Mouse (Mus musculus) midbrain, postnatal 0 days (tissue): ENCODE measurements at regions not wholly inside any gene's neighbourhood (a gene's known extent, or its start where the extent isn't known, plus 50 kb on each side); places are given as distances from the start of the nearest gene placed in this dataset.

Source experiments
- ATAC-seq: fragments of 200-750 bp; cut with Nextera tagmentation; 2 replicates; pipeline ENCODE4 v1.8.0; 2017; ENCODE audit warnings: moderate number of reproducible peaks, mild to moderate bottlenecking, moderate TSS enrichment, moderate library complexity; ENCODE audit not compliant: low FRiP score
- DNase-seq: peaks from one replicate; pipeline ENCODE4 v3.0.0-alpha.2; 2015; ENCODE audit warnings: low spot score
- H3K27ac ChIP-seq: fragments of 300-500 bp; sonication (generic); 2 replicates; pipeline ENCODE4 v1.5.1; 2014; ENCODE audit warnings: low read depth, mild to moderate bottlenecking, low read length, mixed read lengths
- H3K27me3 ChIP-seq: fragments of 300-500 bp; sonication (generic); 2 replicates; pipeline ENCODE4 v1.6.1; 2014; ENCODE audit warnings: low read length, control low read depth, mixed read lengths; ENCODE audit not compliant: insufficient read depth
- H3K36me3 ChIP-seq: fragments of 300-500 bp; sonication (generic); 2 replicates; pipeline ENCODE4 v1.6.1; 2014; ENCODE audit warnings: low read length, control low read depth, mixed read lengths; ENCODE audit not compliant: insufficient read depth
- H3K4me1 ChIP-seq: fragments of 300-500 bp; sonication (generic); 2 replicates; pipeline ENCODE4 v1.6.1; 2014; ENCODE audit warnings: mild to moderate bottlenecking, control low read depth, antibody characterized with exemption, low read length, mixed read lengths; ENCODE audit not compliant: insufficient read depth
- H3K4me2 ChIP-seq: fragments of 300-500 bp; sonication (generic); 2 replicates; pipeline ENCODE4 v1.6.1; 2014; ENCODE audit warnings: low read depth, mild to moderate bottlenecking, low read length, mixed read lengths; ENCODE audit not compliant: poor library complexity, severe bottlenecking
- H3K4me3 ChIP-seq: fragments of 300-500 bp; sonication (generic); 2 replicates; pipeline ENCODE4 v1.5.1; 2014; ENCODE audit warnings: low read depth, mild to moderate bottlenecking, low read length, moderate library complexity
- H3K9ac ChIP-seq: fragments of 300-500 bp; sonication (generic); replicated peaks from 2 replicates; pipeline ENCODE4 v1.6.1; 2014; ENCODE audit warnings: mild to moderate bottlenecking, low read length, moderate library complexity, mixed read lengths; ENCODE audit not compliant: poor library complexity, severe bottlenecking
- H3K9me3 ChIP-seq: fragments of 300-500 bp; sonication (generic); 2 replicates; pipeline ENCODE4 v1.6.1; 2016; ENCODE audit warnings: low read length, control low read depth
- CTCF ChIP-seq: IDR thresholded peaks from 2 replicates; pipeline ENCODE4 v1.5.1; 2016; ENCODE audit warnings: antibody characterized with exemption, mild to moderate bottlenecking
- WGBS: fragments of 180-500 bp; shearing (Covaris S2); extraction: QIAGEN DNeasy Blood & Tissue Kit; methylation state at CpG from one replicate; pipeline ENCODE4 v1.1.7; 2014; 5-methylcytosine and 5-hydroxymethylcytosine counted together

GRCm38 (mm10) chr8:40132662-40133257 is 542.1 kb upstream of the Adam24 start:
- no peaks in the 10 kb centered on the region for H3K4me1 ChIP-seq
- H3K9ac ChIP-seq = no peak overlapping the region
- WGBS = 22% methylated on average over 9 of the region's 9 CpGs
- H3K27ac ChIP-seq = no peak overlapping the region
- peak; percentile 91 for TF ChIP-seq CTCF
- DNase-seq (peak; percentile 87), ATAC-seq (no peak)
- no peaks in the 10 kb centered on the region for H3K36me3 ChIP-seq
- H3K9me3 ChIP-seq = no peaks in the 10 kb centered on the region
- H3K4me3 ChIP-seq = no peak overlapping the region
- no peak overlapping the region for H3K4me2 ChIP-seq
- H3K27me3 ChIP-seq = no peaks in the 10 kb centered on the region

GRCm38 (mm10) chr8:40150911-40151797 is 523.7 kb upstream of the Adam24 start:
- H3K4me1 ChIP-seq = peaks cover 3% of the 10 kb centered on the region; the same call in 1 of the 2 replicates
- H3K27ac ChIP-seq = no peak overlapping the region
- peak overlapping the region; percentile 28 for H3K4me3 ChIP-seq
- H3K4me2 ChIP-seq = peak overlapping the region; percentile 49
- H3K36me3 ChIP-seq = no peaks in the 10 kb centered on the region
- 10% methylated on average over 21 of the region's 21 CpGs for WGBS
- 0 out of 2 replicates have a peak overlapping the region, but pooled peaks have one; percentile 29 for H3K9ac ChIP-seq
- TF ChIP-seq CTCF = peak; percentile 87
- peak; percentile 73; the same call in 1 of the 2 replicates for ATAC-seq
- peak; percentile 87 for DNase-seq
- no peaks in the 10 kb centered on the region for H3K9me3 ChIP-seq
- H3K27me3 ChIP-seq = no peaks in the 10 kb centered on the region

- TF ChIP-seq CTCF = peak; percentile 34
- H3K27ac ChIP-seq = no peak overlapping the region
- no peak for ATAC-seq
Measured at GRCm38 (mm10) chr8:40152451-40152850, 522.4 kb upstream of the Adam24 start.

GRCm38 (mm10) chr8:40186715-40187583 is 487.9 kb upstream of the Adam24 start:
- Histone ChIP-seq H3K27me3 (no peaks in the 10 kb centered on the region), H3K9ac (no peak overlapping the region), H3K36me3 (no peaks in the 10 kb centered on the region), H3K27ac (no peak overlapping the region), H3K4me2 (peak overlapping the region; percentile 49), H3K4me3 (peak overlapping the region; percentile 27), H3K9me3 (no peaks in the 10 kb centered on the region), H3K4me1 (no peaks in the 10 kb centered on the region)
- ATAC-seq = peak; percentile 27; the same call in 1 of the 2 replicates
- DNase-seq = peak; percentile 2
- 35% methylated on average over 17 of the region's 17 CpGs for WGBS
- no peak for TF ChIP-seq CTCF

More at GRCm38 (mm10) chr8:40152451-40152850, 522.4 kb upstream of the Adam24 start:
- Histone ChIP-seq H3K4me2 (no peak overlapping the region), H3K27me3 (no peaks in the 10 kb centered on the region), H3K36me3 (no peaks in the 10 kb centered on the region), H3K9me3 (no peaks in the 10 kb centered on the region), H3K4me3 (no peak overlapping the region), H3K4me1 (peaks cover 3% of the 10 kb centered on the region; the same call in 1 of the 2 replicates), H3K9ac (no peak overlapping the region)
- 68% methylated on average over 2 of the region's 2 CpGs for WGBS
- no peak for DNase-seq

GRCm38 (mm10) chr8:40187584-40187934 is 487.3 kb upstream of the Adam24 start:
- no peak overlapping the region; the same call in 1 of the 2 replicates for H3K4me3 ChIP-seq
- WGBS = 3% methylated on average over 5 of the region's 5 CpGs
- TF ChIP-seq CTCF = peak; percentile 91

More at GRCm38 (mm10) chr8:40187584-40187934, 487.3 kb upstream of the Adam24 start:
- peak; percentile 68; the same call in 1 of the 2 replicates for ATAC-seq
- Histone ChIP-seq H3K4me1 (no peaks in the 10 kb centered on the region), H3K9me3 (no peaks in the 10 kb centered on the region), H3K27ac (no peak overlapping the region), H3K9ac (no peak overlapping the region), H3K27me3 (no peaks in the 10 kb centered on the region), H3K4me2 (no peak overlapping the region), H3K36me3 (no peaks in the 10 kb centered on the region)
- peak; percentile 85 for DNase-seq
